ENCODE assay signal across 8 mouse cellular contexts in genomic region chrX:12466897-12467296, GRCm38 (mm10).
DNase-seq lines count a peak whose midpoint lies in the region; ATAC-seq and TF ChIP-seq lines count a peak whose summit lies in the region.

No protein-coding gene starts in this region.

- no peak for TF ChIP-seq CTCF in forebrain, postnatal 0 days (IDR thresholded peaks at IDR 0.05; ENCODE audit: low read depth)

- ATAC-seq in forebrain, embryonic 12.5 days (ENCODE audit: low FRiP score): peak; percentile 8; the same call in 1 of the 2 replicates
- ATAC-seq in forebrain, postnatal 0 days: no peak
- no peak; the same call in 1 of the 2 replicates for ATAC-seq in embryonic facial prominence, embryonic 13.5 days (ENCODE audit: insufficient number of reproducible peaks, insufficient read depth, low FRiP score, low TSS enrichment, low read depth)
- ATAC-seq in midbrain, embryonic 15.5 days (replicated peaks): peak; percentile 22; the same call in 1 of the 2 replicates

- H3K4me1 ChIP-seq in forebrain, embryonic 12.5 days: peaks cover 29% of the 10 kb centered on the region
- H3K4me1 ChIP-seq in forebrain, postnatal 0 days (ENCODE audit: insufficient read depth): no peaks in the 10 kb centered on the region
- H3K4me1 ChIP-seq in embryonic facial prominence, embryonic 13.5 days: peaks cover 17% of the 10 kb centered on the region
- H3K4me1 ChIP-seq in midbrain, embryonic 15.5 days: peaks cover 17% of the 10 kb centered on the region

- H3K36me3 ChIP-seq in forebrain, embryonic 12.5 days (replicated peaks): no peaks in the 10 kb centered on the region
- H3K36me3 ChIP-seq in forebrain, postnatal 0 days (ENCODE audit: insufficient read depth): no peaks in the 10 kb centered on the region
- H3K36me3 ChIP-seq in embryonic facial prominence, embryonic 13.5 days: no peaks in the 10 kb centered on the region
- no peaks in the 10 kb centered on the region for H3K36me3 ChIP-seq in midbrain, embryonic 15.5 days (replicated peaks)

- H3K4me2 ChIP-seq in forebrain, embryonic 12.5 days: peak overlapping the region; percentile 13; the same call in 1 of the 2 replicates
- H3K4me2 ChIP-seq in forebrain, postnatal 0 days (ENCODE audit: low read depth): no peak overlapping the region
- 0 out of 2 replicates have a peak overlapping the region, but pooled peaks have one; percentile 5 for H3K4me2 ChIP-seq in embryonic facial prominence, embryonic 13.5 days
- H3K4me2 ChIP-seq in midbrain, embryonic 15.5 days: no peak overlapping the region

- peak overlapping the region; percentile 76 for H3K27ac ChIP-seq in forebrain, embryonic 12.5 days
- H3K27ac ChIP-seq in forebrain, postnatal 0 days (ENCODE audit: low read depth, low read length): no peak overlapping the region
- H3K27ac ChIP-seq in embryonic facial prominence, embryonic 13.5 days: no peak overlapping the region
- peak overlapping the region; percentile 45 for H3K27ac ChIP-seq in midbrain, embryonic 15.5 days

- no peak overlapping the region for H3K9ac ChIP-seq in forebrain, embryonic 12.5 days
- H3K9ac ChIP-seq in forebrain, postnatal 0 days: no peak overlapping the region
- H3K9ac ChIP-seq in embryonic facial prominence, embryonic 13.5 days: no peak overlapping the region
- H3K9ac ChIP-seq in midbrain, embryonic 15.5 days: no peak overlapping the region

- DNase-seq in forebrain, postnatal 0 days: no peak
- DNase-seq in kidney, postnatal 10 days: peak; percentile 28
- no peak for DNase-seq in cerebellum, adult 9-11 months
- no peak for DNase-seq in frontal cortex, postnatal 25 days (ENCODE audit: low spot score in 2 of 2)
- DNase-seq in B cell, adult 2 months: no peak

- WGBS in forebrain, embryonic 12.5 days: 28% methylated on average over 6 of the region's 6 CpGs
- WGBS in forebrain, postnatal 0 days: 31% methylated on average over 6 of the region's 6 CpGs
- 33% methylated on average over 6 of the region's 6 CpGs for WGBS in embryonic facial prominence, embryonic 13.5 days
- 33% methylated on average over 6 of the region's 6 CpGs for WGBS in midbrain, embryonic 15.5 days

- H3K4me3 ChIP-seq in forebrain, embryonic 12.5 days (replicated peaks): no peak overlapping the region
- no peak overlapping the region for H3K4me3 ChIP-seq in forebrain, postnatal 0 days (ENCODE audit: low read depth, low read length)
- no peak overlapping the region for H3K4me3 ChIP-seq in embryonic facial prominence, embryonic 13.5 days
- no peak overlapping the region for H3K4me3 ChIP-seq in midbrain, embryonic 15.5 days

- H3K27me3 ChIP-seq in forebrain, embryonic 12.5 days: 0 out of 2 replicates have a peak, but pooled peaks cover 10% of the 10 kb centered on the region
- H3K27me3 ChIP-seq in forebrain, postnatal 0 days (ENCODE audit: insufficient read depth, low read length): no peaks in the 10 kb centered on the region
- peaks cover 10% of the 10 kb centered on the region; the same call in 1 of the 2 replicates for H3K27me3 ChIP-seq in embryonic facial prominence, embryonic 13.5 days
- H3K27me3 ChIP-seq in midbrain, embryonic 15.5 days (replicated peaks): no peaks in the 10 kb centered on the region

- H3K9me3 ChIP-seq in forebrain, embryonic 12.5 days: no peaks in the 10 kb centered on the region
- no peaks in the 10 kb centered on the region for H3K9me3 ChIP-seq in forebrain, postnatal 0 days (ENCODE audit: low read length)
- H3K9me3 ChIP-seq in embryonic facial prominence, embryonic 13.5 days: no peaks in the 10 kb centered on the region
- H3K9me3 ChIP-seq in midbrain, embryonic 15.5 days: no peaks in the 10 kb centered on the region

Comparison
In these comparisons a context has a peak if more than half of its experiments do, and no peak if none do; other contexts are left out.
1. ATAC-seq: peak in forebrain, embryonic 12.5 days (single experiment) and midbrain, embryonic 15.5 days (single experiment); none in forebrain, postnatal 0 days (single experiment) and embryonic facial prominence, embryonic 13.5 days (single experiment).
2. H3K27ac ChIP-seq: peak in forebrain, embryonic 12.5 days (single experiment) and midbrain, embryonic 15.5 days (single experiment); none in forebrain, postnatal 0 days (single experiment) and embryonic facial prominence, embryonic 13.5 days (single experiment).
3. H3K4me2 ChIP-seq: peak in forebrain, embryonic 12.5 days (single experiment) and embryonic facial prominence, embryonic 13.5 days (single experiment); none in forebrain, postnatal 0 days (single experiment) and midbrain, embryonic 15.5 days (single experiment).